Mouse (Mus musculus) right cerebral cortex, postnatal 14 days (tissue): ENCODE measurements around the gene Ttbk2.
A peak's percentile ranks its signal among the peaks of the same experiment; 100 is the strongest.

ENCODE experiments used
- DNase-seq: peaks from one replicate; pipeline ENCODE4 v3.0.0; 2022

Gene Ttbk2

DNA sequence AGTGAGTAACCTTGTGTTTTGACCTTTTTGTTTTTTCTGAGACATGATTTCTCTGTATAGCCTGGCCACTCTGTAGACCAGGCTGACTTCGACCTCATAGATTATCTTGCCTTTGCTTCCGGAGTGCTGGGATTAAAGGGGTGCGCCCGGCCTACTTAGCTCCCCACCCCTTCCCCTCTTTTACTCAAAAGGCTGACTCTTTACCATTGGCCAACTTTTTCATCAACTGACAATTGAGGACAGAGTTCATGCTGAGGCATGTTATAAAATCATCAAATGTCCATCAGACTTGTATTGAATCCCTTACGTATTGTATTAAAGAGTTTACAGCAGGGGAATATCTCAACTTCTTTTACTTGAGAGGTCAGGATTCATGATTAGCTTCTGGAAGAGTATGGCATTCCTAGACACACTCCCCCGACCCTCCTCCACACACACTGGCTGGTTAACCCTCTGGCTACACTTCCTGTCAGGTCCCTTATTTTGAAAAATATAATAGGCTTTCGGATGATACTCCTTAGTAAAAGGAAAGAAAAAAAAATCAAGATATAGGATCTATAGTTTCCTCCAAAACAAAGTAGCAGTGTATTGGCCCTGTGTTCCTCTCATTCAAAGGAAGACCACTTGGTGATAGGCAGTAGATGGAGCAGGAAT lies 118.4 kb downstream of the Ttbk2 start:
- no peak for DNase-seq

DNA sequence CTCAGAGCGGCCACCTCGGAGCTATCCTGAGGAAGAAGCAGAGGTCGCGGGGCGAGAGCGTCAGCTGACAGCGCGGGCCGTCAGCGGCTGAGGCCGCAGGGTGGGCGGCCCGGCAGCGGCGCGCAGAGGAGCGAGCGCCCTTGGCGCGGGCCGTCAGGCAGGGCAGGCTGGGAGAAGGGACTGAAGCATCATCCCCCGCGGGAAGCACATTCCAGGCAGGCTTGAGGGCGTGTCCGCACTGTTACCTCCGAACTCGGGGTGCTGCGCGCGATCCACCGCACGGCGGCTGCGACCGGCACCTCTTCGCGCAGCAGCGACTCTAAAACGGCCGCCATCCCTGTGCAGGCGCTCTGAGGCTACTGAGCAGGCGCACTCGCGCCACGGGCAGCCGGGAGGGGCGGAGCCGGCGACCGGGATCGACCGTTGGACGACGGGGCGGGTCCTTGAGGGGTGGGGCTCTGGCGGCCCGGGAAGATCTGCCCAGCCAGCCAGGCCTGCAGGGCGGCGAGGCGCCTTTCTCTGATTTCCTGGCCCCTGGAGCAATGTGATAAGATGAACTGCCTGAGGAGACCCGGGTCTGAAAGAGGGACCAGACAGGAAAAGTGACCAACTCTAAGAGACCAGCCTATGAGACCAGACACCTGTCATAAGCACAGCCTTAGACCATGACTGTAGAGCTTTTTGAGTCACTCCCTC lies 119.1 kb downstream of the Ttbk2 start:
- peak; percentile 91 for DNase-seq

DNA sequence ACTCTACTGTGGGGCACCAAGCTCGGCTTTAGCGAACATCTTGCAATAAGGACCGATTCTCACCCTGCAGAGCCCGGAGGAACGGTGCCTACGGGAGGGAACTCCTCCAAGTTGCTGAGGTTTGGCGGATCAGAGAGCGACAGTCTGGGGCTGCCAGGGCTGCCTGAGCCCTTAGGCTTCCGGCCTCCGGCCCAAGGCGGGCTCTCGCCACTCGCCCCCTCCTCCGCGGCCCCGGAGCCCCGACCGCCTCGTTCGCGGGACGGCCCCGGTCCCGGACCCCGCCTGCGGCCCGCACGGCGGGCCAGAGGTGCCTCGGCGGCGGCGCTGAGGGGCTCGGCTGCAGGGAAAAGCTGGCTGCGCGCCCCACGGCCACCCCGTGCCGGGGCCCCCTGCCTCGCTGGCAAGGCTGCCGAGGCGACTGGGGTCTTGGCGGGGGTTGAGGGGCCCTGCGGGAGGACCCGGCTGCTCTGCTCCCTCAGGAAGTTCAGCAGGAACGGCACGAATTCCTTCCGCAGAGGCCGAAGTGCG lies 119.7 kb downstream of the Ttbk2 start:
- no peak for DNase-seq

DNA sequence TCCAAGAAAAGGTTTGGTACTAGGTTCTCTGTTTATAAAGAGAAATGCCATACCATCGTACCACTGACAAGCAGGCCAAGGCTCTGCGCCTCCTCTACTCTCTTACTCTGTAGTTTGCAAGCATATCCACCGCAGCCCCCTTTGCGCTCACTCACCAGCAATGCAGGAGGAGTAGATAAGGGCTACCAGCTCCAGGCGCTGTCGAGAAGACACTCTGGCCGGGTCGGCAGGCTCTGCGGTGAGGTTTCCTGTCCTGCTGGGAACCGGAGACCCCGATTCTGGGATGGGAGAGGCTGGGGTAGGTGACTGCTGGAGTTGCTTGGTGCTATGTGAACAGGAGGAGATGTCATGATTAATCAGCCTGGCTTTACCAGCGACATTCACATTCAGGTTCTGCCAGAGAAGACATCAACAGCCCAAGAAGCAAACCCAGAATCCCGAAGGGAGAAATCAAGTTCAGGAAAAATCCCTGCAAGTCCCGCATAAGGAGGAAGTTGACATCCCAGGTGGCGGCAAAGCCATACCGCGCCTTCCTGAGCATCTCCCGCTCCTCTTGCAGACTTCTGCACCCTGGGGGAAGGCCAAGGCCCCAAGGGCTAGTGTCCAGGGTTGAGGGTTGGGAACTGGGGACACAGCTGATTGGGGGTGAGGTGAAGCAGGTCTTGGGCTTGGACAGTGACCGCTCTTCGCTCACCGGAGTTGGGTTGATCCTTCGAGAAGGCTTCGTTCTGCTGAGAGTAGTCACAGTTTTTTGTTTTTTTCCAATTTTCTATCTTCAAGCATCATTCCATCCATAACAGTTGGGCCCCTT lies 120.4 kb downstream of the Ttbk2 start:
- no peak for DNase-seq

DNA sequence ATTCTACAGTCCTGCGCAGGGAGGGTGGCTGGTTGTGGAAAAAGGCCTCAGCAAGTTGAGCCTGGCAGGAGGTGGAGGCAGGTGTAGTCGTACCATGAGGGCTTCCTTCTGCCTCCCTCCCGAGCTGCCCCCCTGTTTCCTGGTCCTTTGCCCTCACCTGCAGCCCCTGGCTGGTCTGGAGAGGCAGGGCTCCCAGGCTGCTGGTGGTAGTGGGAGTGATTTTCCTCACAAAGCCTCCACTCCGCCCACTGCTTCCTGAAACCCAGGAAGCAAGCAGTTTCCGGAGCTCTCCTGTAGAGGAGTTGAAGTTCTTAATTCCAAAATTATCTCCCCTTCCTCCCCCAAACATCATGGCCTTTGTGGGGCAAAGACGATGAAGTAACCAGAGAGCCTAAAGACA lies 126.2 kb downstream of the Ttbk2 start:
- DNase-seq = no peak

DNA sequence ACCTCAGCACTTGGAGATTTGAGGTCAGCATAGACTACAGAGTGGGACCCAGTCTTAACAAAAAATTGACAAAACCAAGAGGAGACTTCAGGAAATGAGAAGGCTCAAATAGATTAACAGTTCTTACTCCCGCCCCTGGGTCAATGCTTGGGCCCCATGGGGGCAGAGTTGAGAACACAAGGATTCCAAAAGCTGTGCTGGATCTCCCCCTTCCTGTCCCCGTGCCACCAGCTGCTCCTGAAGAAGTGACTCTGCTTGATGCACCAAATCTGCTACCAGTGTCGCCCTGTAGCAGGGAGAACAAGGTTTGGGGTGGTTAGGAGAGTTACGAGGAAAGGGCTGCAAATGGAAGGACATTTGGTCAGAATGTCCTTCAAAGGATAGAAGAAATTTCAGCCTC lies 126.8 kb downstream of the Ttbk2 start:
- no peak for DNase-seq

DNA sequence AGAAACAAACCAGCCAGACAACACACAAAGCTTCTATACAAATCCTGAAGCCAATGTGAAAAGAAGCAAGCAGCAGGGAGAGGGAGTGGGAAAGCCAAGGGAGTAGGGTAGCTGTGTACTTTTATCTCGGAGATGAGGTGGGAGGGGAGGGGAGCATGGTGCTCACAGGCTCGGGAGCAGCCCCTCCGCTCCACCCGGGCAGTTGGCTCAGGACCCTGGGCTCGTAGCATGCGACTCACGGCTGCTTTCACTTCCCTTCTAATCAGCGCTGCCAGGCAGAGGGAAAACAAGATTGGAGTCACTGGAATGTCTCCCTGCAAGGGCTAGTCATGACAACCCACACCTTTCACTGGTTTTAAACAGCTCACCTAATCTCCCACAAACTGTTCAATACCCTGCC lies 127.9 kb downstream of the Ttbk2 start:
- no peak for DNase-seq

DNA sequence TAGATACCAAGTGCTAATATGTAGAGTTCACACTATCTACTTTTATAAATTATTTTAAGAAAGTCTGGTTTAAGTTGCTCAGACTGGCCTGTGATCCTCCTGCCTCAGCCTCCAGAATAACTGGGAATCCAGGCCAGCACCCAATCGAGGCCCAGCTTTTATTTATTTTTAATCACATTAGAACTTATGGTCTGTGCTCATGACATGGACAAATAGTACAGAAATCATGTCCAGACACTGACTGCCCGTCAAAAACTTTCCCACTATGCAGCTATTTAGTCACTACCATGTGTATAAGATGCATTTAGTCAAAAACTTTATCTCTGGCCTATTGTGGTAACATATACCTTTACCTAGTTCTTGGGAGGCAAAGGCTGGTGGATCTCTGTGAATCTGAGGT lies 128.5 kb downstream of the Ttbk2 start:
- DNase-seq = no peak

DNA sequence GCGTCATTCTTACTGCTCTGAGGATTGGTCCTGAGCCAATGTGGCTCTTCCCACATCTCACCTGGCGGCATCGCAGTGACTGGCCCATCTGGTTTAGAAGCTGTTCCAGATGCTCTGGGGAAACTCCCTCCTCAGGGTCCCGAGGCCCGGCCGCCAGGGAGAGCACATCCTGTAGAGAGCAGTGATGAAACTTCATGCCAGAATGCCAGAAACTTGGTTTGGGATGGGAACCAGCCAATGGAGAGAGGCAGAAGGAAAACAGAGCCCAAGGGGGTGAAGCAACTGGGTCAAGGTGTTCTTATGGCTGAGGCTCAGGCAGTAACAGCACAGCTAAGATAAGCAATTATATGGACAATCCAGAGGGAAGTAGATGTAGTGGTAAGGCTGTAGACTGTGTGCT lies 129.6 kb downstream of the Ttbk2 start:
- no peak for DNase-seq

DNA sequence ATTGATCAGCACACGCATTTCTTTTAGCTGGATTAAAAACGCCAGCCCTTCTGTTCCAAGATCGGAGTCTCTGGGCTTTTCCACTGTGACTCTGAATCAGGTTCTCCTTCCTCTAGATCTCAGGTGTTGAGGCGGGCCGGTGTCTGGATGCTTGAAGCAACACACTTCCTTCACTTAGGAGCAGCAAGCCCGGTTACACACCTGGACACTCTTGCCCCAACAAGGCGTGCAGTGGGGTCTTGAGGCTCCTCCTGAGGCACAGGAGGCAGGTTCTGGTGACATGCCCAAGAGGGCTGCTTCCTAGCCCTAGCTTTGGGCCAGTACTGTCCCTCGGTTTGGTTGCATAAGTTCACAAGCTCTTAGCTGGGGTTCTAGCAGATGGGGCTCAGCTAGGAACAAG lies 131.9 kb downstream of the Ttbk2 start:
- DNase-seq = no peak

DNA sequence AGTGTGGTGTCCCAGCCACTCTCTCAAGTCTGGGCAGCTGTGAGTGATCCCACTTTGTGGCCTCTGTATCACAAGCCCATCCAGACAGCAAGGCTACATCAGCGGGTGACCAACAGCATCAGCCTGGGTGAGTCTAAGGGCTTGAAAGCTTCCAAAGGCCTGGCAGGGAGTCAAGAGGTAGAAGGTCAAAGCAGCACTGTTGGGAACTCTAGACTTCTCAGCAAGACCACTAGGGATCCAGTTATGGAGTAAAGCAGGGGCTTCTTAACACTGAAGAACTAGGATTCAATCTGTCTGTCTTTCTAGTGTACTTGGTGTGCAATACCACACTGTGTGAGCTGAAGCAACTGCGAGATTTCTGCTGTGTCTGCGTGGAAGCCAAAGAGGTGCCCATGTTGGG lies 137.0 kb downstream of the Ttbk2 start:
- DNase-seq = no peak

DNA sequence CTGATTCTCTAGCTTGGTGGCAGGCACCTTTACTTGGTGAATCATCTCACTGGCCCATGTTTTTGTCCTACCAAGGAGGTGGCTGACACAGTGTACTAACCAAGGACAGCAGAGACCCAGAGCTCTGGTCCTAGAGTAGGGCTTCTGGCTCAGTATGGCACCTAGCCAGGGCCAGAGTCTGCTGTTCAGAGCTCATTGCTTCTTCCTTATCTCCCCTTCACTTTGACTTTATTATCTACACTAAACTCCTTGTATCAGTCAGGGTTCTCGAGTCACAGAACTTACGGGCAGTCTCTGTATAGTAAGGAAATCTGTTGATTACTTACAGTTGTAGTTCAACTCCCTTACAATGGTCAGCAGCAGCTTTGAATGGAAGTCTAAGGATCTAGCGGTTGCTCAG lies 139.5 kb downstream of the Ttbk2 start:
- no peak for DNase-seq

DNA sequence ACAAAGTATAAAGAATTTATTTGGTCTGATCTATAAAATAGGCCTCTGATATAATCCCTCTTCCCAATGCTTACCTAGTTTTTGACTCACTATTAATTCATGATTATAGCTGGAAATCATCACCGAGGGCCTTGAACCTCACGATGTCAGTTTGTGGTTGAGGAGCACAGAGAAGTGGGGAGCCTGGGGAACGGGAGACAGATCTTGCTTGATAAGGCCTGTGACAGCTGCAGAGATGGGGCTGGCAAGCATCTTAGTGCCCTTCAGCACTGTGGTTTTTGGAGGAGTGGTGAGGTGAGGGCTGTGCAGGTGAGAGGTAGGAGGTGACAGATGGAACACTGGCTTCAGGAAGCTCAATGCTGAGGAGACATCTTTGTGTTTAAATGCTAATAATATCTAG lies 140.2 kb downstream of the Ttbk2 start:
- DNase-seq = no peak

DNA sequence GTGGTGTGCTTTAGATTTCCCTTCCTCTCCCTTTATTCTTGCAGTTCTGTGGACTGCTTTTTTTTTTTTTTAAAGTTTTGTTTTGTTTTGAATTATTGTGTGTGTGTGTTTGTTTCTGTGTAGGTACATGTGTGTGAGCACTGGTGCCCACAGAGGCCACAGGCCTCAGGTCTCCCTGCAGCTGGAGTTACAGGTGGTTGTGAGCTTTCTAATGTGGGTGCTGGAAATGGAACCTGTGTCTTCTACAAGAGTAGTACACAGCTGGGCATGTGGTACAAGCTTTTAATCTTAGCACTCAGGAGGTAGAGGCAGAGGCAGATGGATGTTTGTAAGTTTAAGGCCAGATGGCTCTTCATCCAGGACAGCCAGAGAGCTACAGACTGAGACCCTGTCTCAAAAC lies 143.4 kb downstream of the Ttbk2 start:
- DNase-seq = no peak

DNA sequence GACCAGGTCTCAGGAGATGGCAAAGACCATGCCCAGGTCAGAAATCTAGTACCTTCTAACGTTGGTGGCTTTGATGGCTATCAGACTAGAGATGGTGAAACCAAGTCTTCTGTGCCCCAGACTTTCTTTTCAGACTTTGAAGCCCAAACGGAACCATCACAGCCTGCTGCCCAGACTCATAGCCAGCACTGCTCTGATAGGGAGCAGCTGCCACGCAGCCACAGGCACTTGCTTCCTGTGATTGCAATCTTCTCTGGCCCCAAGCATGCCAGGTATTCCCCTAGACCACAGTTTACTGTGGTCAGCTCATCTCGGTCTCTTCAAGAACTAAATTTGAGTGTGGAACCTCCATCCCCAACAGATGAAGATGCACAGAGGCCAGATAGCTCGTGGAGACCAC lies 147.7 kb downstream of the Ttbk2 start:
- no peak for DNase-seq

DNA sequence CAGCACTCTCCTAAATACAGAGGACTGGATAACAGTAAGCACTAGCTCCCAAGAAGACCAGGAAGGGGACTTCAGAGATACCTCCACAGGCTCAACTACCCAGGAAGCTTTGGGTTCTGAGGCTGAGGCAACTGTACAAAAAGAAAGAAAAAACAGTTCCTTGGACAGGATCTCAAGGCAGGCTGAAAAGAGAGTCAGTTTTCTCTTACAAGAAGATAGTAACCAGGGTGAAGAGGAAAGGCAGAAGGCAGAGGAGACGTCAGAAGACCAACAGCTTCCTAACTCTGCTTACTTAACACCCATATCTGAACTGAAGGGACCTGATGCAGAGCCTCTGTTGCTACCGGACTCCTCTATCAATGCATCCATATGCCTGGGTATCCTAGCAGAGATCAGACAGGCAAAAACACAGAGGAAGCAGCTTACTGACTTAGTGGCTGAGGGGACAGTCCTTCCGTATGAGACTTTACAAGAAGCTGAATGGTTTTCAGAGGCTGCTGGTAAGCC lies 150.0 kb downstream of the Ttbk2 start:
- no peak for DNase-seq

DNA sequence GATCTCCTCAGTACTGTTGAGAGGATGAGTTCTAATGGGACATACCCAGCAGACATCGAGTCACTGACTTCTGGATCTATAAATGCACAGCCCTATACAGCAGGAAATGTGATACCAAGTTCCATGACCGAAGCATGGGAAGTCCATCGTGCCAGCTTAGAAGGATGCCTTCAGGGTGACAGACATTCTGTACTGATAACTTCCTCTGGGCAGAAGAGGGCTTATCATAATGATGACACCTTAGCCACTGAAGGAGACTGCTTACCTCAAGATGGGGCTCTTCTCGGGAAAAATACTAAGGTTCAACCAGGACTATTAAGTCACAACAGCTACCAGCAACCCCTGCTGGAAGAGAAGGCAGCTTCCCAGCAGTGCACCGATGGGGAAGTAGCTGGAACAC lies 152.6 kb downstream of the Ttbk2 start:
- no peak for DNase-seq
